Mouse (Mus musculus): ENCODE results near the gene Maats1.

- TF ChIP-seq NELFE (IDR thresholded peaks at IDR 0.05; ENCODE audit: low read depth, low read length) (no peak), CTCF (IDR thresholded peaks at IDR 0.05 in 2 of 3, conservative IDR thresholded peaks at IDR 0.05 in 1 of 3; ENCODE audit: control insufficient read depth in 1 of 3, insufficient read depth in 1 of 3, low read depth in 2 of 3, low read length in 3 of 3, poor library complexity in 1 of 3, severe bottlenecking in 1 of 3) (peak; percentile 10 to 42 (median 17); a peak in 3 of 6 replicates), USF2 (IDR thresholded peaks at IDR 0.05; ENCODE audit: borderline replicate concordance in 1 of 2, insufficient read depth in 1 of 2, low read depth in 1 of 2, low read length in 2 of 2) (no peak), POLR2A (IDR thresholded peaks at IDR 0.05; ENCODE audit: control insufficient read depth in 1 of 2, insufficient read depth in 1 of 2, low read depth in 1 of 2, low read length in 2 of 2, poor library complexity in 1 of 2) (no peak), POLR2AphosphoS2 (IDR thresholded peaks at IDR 0.05; ENCODE audit: low read length) (no peak), E2F4 (IDR thresholded peaks at IDR 0.05; ENCODE audit: borderline replicate concordance, low read depth, low read length) (no peak), MAZ (IDR thresholded peaks at IDR 0.05; ENCODE audit: low read depth, low read length) (no peak), EP300 (IDR thresholded peaks at IDR 0.05; ENCODE audit: low read depth in 1 of 2, low read length in 2 of 2) (no peak), RCOR1 (IDR thresholded peaks at IDR 0.05; ENCODE audit: low read depth, low read length) (no peak), GATA1 (IDR thresholded peaks at IDR 0.05; ENCODE audit: low read depth, low read length) (no peak), ZNF384 (IDR thresholded peaks at IDR 0.05; ENCODE audit: low read depth, low read length) (no peak), CHD2 (IDR thresholded peaks at IDR 0.05; ENCODE audit: low read length) (no peak), CHD1 (IDR thresholded peaks at IDR 0.05; ENCODE audit: low read depth, low read length) (no peak), MYC (IDR thresholded peaks at IDR 0.05; ENCODE audit: low read depth, low read length) (no peak)
Observed at GRCm38 (mm10) chr16:38295349-38295930, 46.5 kb downstream of the Maats1 start.

Measured in MEL (cell line).